Mouse (Mus musculus) embryonic facial prominence, embryonic 13.5 days (tissue): ENCODE data around the gene Mmp14. TPM values are rescaled to one million over a fixed set of nuclear protein-coding genes. Genes with fewer than 3 reads are reported as not detected.

ENCODE experiments used
- ATAC-seq: fragments of 200-750 bp; cut with Nextera tagmentation; 2 replicates; pipeline ENCODE4 v1.8.0; 2017; ENCODE audit warnings: low read depth; ENCODE audit not compliant: insufficient number of reproducible peaks, insufficient read depth, low FRiP score, low TSS enrichment
- H3K27ac ChIP-seq: fragments of 300-500 bp; sonication (generic); 2 replicates; pipeline ENCODE4 v1.5.1; 2015; ENCODE audit warnings: moderate library complexity, mild to moderate bottlenecking, inconsistent platforms
- H3K27me3 ChIP-seq: fragments of 300-500 bp; sonication (generic); 2 replicates; pipeline ENCODE4 v1.6.1; 2015; ENCODE audit warnings: mild to moderate bottlenecking, inconsistent platforms
- H3K36me3 ChIP-seq: fragments of 300-500 bp; sonication (generic); 2 replicates; pipeline ENCODE4 v1.6.1; 2015; ENCODE audit warnings: mild to moderate bottlenecking, inconsistent platforms
- H3K4me1 ChIP-seq: fragments of 300-500 bp; sonication (generic); 2 replicates; pipeline ENCODE4 v1.6.1; 2015; ENCODE audit warnings: inconsistent platforms
- H3K4me2 ChIP-seq: fragments of 300-500 bp; sonication (generic); 2 replicates; pipeline ENCODE4 v1.6.1; 2015; ENCODE audit warnings: moderate library complexity, mild to moderate bottlenecking, inconsistent platforms
- H3K4me3 ChIP-seq: fragments of 300-500 bp; sonication (generic); 2 replicates; pipeline ENCODE4 v1.5.1; 2015; ENCODE audit warnings: mild to moderate bottlenecking, inconsistent platforms
- H3K9ac ChIP-seq: fragments of 300-500 bp; sonication (generic); 2 replicates; pipeline ENCODE4 v1.6.1; 2015; ENCODE audit warnings: mild to moderate bottlenecking, inconsistent platforms
- H3K9me3 ChIP-seq: fragments of 300-500 bp; sonication (generic); 2 replicates; pipeline ENCODE4 v1.6.1; 2016; ENCODE audit warnings: inconsistent platforms
- WGBS: fragments of 180-500 bp; shearing (Covaris S2); methylation state at CpG from one replicate; pipeline ENCODE4 v1.1.7; 2015; ENCODE audit warnings: mixed read lengths; 5-methylcytosine and 5-hydroxymethylcytosine counted together
- polyA plus RNA-seq: library from polyadenylated mRNA; unstranded; fragments of >200 nt; fragmentation: Nextera tagmentation; extraction: Ambion mirVana; gene quantifications from 2 replicates; pipeline ENCODE4 v1.2.1, GENCODE M21; 2015

The Mmp14 gene
- polyA plus RNA-seq, result 202 and 208 TPM in 2 replicates

GRCm38 (mm10) chr14:54431334-54432077 is at the start of gene Mmp14:
Gene Mmp14 (plus strand): TSS chr14:54431612.
- peak; percentile 62; the same call in 1 of the 2 replicates for ATAC-seq
- Histone ChIP-seq H3K9me3 (no peaks in the 10 kb centered on the region), H3K36me3 (peaks cover 24% of the 10 kb centered on the region), H3K4me2 (peak within 1 kb of the TSS; percentile 92), H3K27me3 (no peaks in the 10 kb centered on the region), H3K27ac (peak within 1 kb of the TSS; percentile 100), H3K4me1 (peaks cover 44% of the 10 kb centered on the region), H3K9ac (peak within 1 kb of the TSS; percentile 100), H3K4me3 (peak within 1 kb of the TSS; percentile 89)
- under 1% methylated on average over 45 of the region's 49 CpGs for WGBS

- Histone ChIP-seq H3K4me3 (no peak overlapping the region), H3K9ac (no peak overlapping the region)
Measured at GRCm38 (mm10) chr14:54381816-54382215, 49.6 kb upstream of the Mmp14 start.

GRCm38 (mm10) chr14:54382641-54383040 is 48.8 kb upstream of the Mmp14 start:
- no peak overlapping the region for H3K4me3 ChIP-seq
- H3K4me2 ChIP-seq, result no peak overlapping the region
- 79% methylated on average over 9 of the region's 9 CpGs for WGBS
- no peaks in the 10 kb centered on the region for H3K36me3 ChIP-seq
- H3K27ac ChIP-seq, result no peak overlapping the region
- no peak for ATAC-seq
- no peaks in the 10 kb centered on the region for H3K27me3 ChIP-seq
- H3K9me3 ChIP-seq, result no peaks in the 10 kb centered on the region
- no peaks in the 10 kb centered on the region for H3K4me1 ChIP-seq
- H3K9ac ChIP-seq, result no peak overlapping the region

More at GRCm38 (mm10) chr14:54381816-54382215, 49.6 kb upstream of the Mmp14 start:
- Histone ChIP-seq H3K4me2 (no peak overlapping the region), H3K27ac (no peak overlapping the region), H3K4me1 (no peaks in the 10 kb centered on the region), H3K9me3 (no peaks in the 10 kb centered on the region), H3K36me3 (no peaks in the 10 kb centered on the region), H3K27me3 (no peaks in the 10 kb centered on the region)
- ATAC-seq, result no peak
- WGBS, result 78% methylated on average over 10 of the region's 10 CpGs

GRCm38 (mm10) chr14:54383355-54383771 is 48.0 kb upstream of the Mmp14 start:
- Histone ChIP-seq H3K9me3 (no peaks in the 10 kb centered on the region), H3K9ac (no peak overlapping the region), H3K27ac (no peak overlapping the region; the same call in 1 of the 2 replicates), H3K4me1 (no peaks in the 10 kb centered on the region), H3K27me3 (no peaks in the 10 kb centered on the region), H3K4me2 (no peak overlapping the region), H3K4me3 (no peak overlapping the region), H3K36me3 (no peaks in the 10 kb centered on the region)
- no peak for ATAC-seq
- 44% methylated on average over 4 of the region's 4 CpGs for WGBS

GRCm38 (mm10) chr14:54384396-54384795 is 47.0 kb upstream of the Mmp14 start:
- Histone ChIP-seq H3K36me3 (no peaks in the 10 kb centered on the region), H3K27ac (no peak overlapping the region), H3K27me3 (no peaks in the 10 kb centered on the region), H3K9ac (no peak overlapping the region), H3K4me1 (no peaks in the 10 kb centered on the region), H3K9me3 (no peaks in the 10 kb centered on the region), H3K4me3 (no peak overlapping the region), H3K4me2 (no peak overlapping the region)
- 89% methylated on average over 8 of the region's 8 CpGs for WGBS
- ATAC-seq, result no peak

- no peaks in the 10 kb centered on the region for H3K27me3 ChIP-seq
- H3K4me3 ChIP-seq, result no peak overlapping the region
- H3K9ac ChIP-seq, result no peak overlapping the region
- H3K27ac ChIP-seq, result no peak overlapping the region
- no peak for ATAC-seq
- no peak overlapping the region for H3K4me2 ChIP-seq
- WGBS, result 73% methylated on average over 7 of the region's 7 CpGs
- no peaks in the 10 kb centered on the region for H3K36me3 ChIP-seq
- no peaks in the 10 kb centered on the region for H3K9me3 ChIP-seq
- no peaks in the 10 kb centered on the region for H3K4me1 ChIP-seq
Measured at GRCm38 (mm10) chr14:54385968-54386618, 45.3 kb upstream of the Mmp14 start.

GRCm38 (mm10) chr14:54387546-54387945 is 43.9 kb upstream of the Mmp14 start:
- H3K4me3 ChIP-seq, result no peak overlapping the region
- H3K27me3 ChIP-seq, result no peaks in the 10 kb centered on the region
- ATAC-seq, result no peak
- H3K4me1 ChIP-seq, result no peaks in the 10 kb centered on the region
- H3K4me2 ChIP-seq, result no peak overlapping the region
- 81% methylated on average over 6 of the region's 6 CpGs for WGBS
- H3K27ac ChIP-seq, result no peak overlapping the region
- no peaks in the 10 kb centered on the region for H3K9me3 ChIP-seq
- H3K9ac ChIP-seq, result no peak overlapping the region
- no peaks in the 10 kb centered on the region for H3K36me3 ChIP-seq

GRCm38 (mm10) chr14:54390843-54391242 is 40.6 kb upstream of the Mmp14 start:
- no peaks in the 10 kb centered on the region for H3K36me3 ChIP-seq
- ATAC-seq, result no peak
- H3K27me3 ChIP-seq, result no peaks in the 10 kb centered on the region
- no peak overlapping the region for H3K27ac ChIP-seq
- WGBS, result 62% methylated on average over 6 of the region's 6 CpGs
- no peak overlapping the region for H3K4me2 ChIP-seq
- no peak overlapping the region for H3K9ac ChIP-seq
- no peaks in the 10 kb centered on the region for H3K9me3 ChIP-seq
- H3K4me3 ChIP-seq, result no peak overlapping the region
- no peaks in the 10 kb centered on the region for H3K4me1 ChIP-seq

- no peak for ATAC-seq
- Histone ChIP-seq H3K27ac (no peak overlapping the region), H3K36me3 (no peaks in the 10 kb centered on the region), H3K27me3 (no peaks in the 10 kb centered on the region), H3K9ac (no peak overlapping the region), H3K4me3 (no peak overlapping the region), H3K4me2 (no peak overlapping the region), H3K4me1 (no peaks in the 10 kb centered on the region), H3K9me3 (no peaks in the 10 kb centered on the region)
- 66% methylated on average over 3 of the region's 3 CpGs for WGBS
Measured at GRCm38 (mm10) chr14:54393794-54394193, 37.6 kb upstream of the Mmp14 start.

GRCm38 (mm10) chr14:54394309-54394708 is 37.1 kb upstream of the Mmp14 start:
- Histone ChIP-seq H3K27me3 (no peaks in the 10 kb centered on the region), H3K4me2 (no peak overlapping the region), H3K36me3 (no peaks in the 10 kb centered on the region), H3K9ac (no peak overlapping the region), H3K4me3 (no peak overlapping the region), H3K27ac (no peak overlapping the region), H3K9me3 (no peaks in the 10 kb centered on the region), H3K4me1 (no peaks in the 10 kb centered on the region)
- ATAC-seq, result no peak

- H3K9ac ChIP-seq, result no peak overlapping the region
- no peak overlapping the region for H3K4me2 ChIP-seq
- no peak overlapping the region for H3K27ac ChIP-seq
- H3K27me3 ChIP-seq, result no peaks in the 10 kb centered on the region
- no peaks in the 10 kb centered on the region for H3K9me3 ChIP-seq
- no peak for ATAC-seq
- no peaks in the 10 kb centered on the region for H3K36me3 ChIP-seq
- H3K4me1 ChIP-seq, result no peaks in the 10 kb centered on the region
- no peak overlapping the region for H3K4me3 ChIP-seq
- WGBS, result 81% methylated on average over 7 of the region's 7 CpGs
Measured at GRCm38 (mm10) chr14:54396685-54397084, 34.7 kb upstream of the Mmp14 start.
